Mouse (Mus musculus): Measurements from ENCODE around the gene Serpina3i. TPM values are rescaled to one million over a fixed set of nuclear protein-coding genes. Genes with fewer than 3 reads are reported as not detected.
"Not testable (repeated sequence)": the region's sequence is repeated elsewhere in the genome, so short reads cannot be mapped to it uniquely, and the experiment has no call there.

The Serpina3i gene
- polyA plus RNA-seq, 1 experiment from 2014 or later: 0.22 TPM

- not testable (repeated sequence) for ATAC-seq (ENCODE audit: low FRiP score, low TSS enrichment); H3K4me3 ChIP-seq (ENCODE audit: low read length); H3K36me3 ChIP-seq (ENCODE audit: control insufficient read depth, insufficient read depth, low read length); H3K27me3 ChIP-seq (ENCODE audit: control insufficient read depth, insufficient read depth, low read length); H3K4me2 ChIP-seq (replicated peaks; ENCODE audit: low read depth, low read length); H3K9me3 ChIP-seq (ENCODE audit: control insufficient read depth, low read length); H3K9ac ChIP-seq (ENCODE audit: low read depth, low read length); H3K27ac ChIP-seq (ENCODE audit: low read depth, low read length); H3K4me1 ChIP-seq (ENCODE audit: control insufficient read depth, insufficient read depth, low read length)
- 80% methylated on average over 1 of the region's 1 CpGs for WGBS
Measured at GRCm38 (mm10) chr12:104238048-104238447, 24.9 kb upstream of the Serpina3i start.

GRCm38 (mm10) chr12:104243307-104243706 lies 19.6 kb upstream of the Serpina3i start:
- Histone ChIP-seq H3K27ac (ENCODE audit: low read depth, low read length) (no peak overlapping the region), H3K4me1 (ENCODE audit: control insufficient read depth, insufficient read depth, low read length) (no peaks in the 10 kb centered on the region), H3K9me3 (ENCODE audit: control insufficient read depth, low read length) (no peaks in the 10 kb centered on the region), H3K36me3 (ENCODE audit: control insufficient read depth, insufficient read depth, low read length) (no peaks in the 10 kb centered on the region), H3K4me2 (replicated peaks; ENCODE audit: low read depth, low read length) (no peak overlapping the region), H3K27me3 (ENCODE audit: control insufficient read depth, insufficient read depth, low read length) (no peaks in the 10 kb centered on the region), H3K4me3 (ENCODE audit: low read length) (no peak overlapping the region), H3K9ac (ENCODE audit: low read depth, low read length) (no peak overlapping the region)
- no peak for ATAC-seq (ENCODE audit: low FRiP score, low TSS enrichment)

- 77% methylated on average over 1 of the region's 1 CpGs for WGBS
- no peaks in the 10 kb centered on the region for H3K36me3 ChIP-seq (ENCODE audit: control insufficient read depth, insufficient read depth, low read length)
- H3K4me2 ChIP-seq (replicated peaks; ENCODE audit: low read depth, low read length): no peak overlapping the region
- H3K4me3 ChIP-seq (ENCODE audit: low read length): no peak overlapping the region
- H3K9me3 ChIP-seq (ENCODE audit: control insufficient read depth, low read length): no peaks in the 10 kb centered on the region
- no peak overlapping the region for H3K27ac ChIP-seq (ENCODE audit: low read depth, low read length)
- H3K4me1 ChIP-seq (ENCODE audit: control insufficient read depth, insufficient read depth, low read length): no peaks in the 10 kb centered on the region
- H3K27me3 ChIP-seq (ENCODE audit: control insufficient read depth, insufficient read depth, low read length): no peaks in the 10 kb centered on the region
- no peak for ATAC-seq (ENCODE audit: low FRiP score, low TSS enrichment)
- no peak overlapping the region for H3K9ac ChIP-seq (ENCODE audit: low read depth, low read length)
Measured at GRCm38 (mm10) chr12:104245092-104245491, 17.8 kb upstream of the Serpina3i start.

GRCm38 (mm10) chr12:104245595-104245994 lies 17.3 kb upstream of the Serpina3i start:
- Histone ChIP-seq H3K4me1 (ENCODE audit: control insufficient read depth, insufficient read depth, low read length) (no peaks in the 10 kb centered on the region), H3K4me3 (ENCODE audit: low read length) (no peak overlapping the region), H3K4me2 (replicated peaks; ENCODE audit: low read depth, low read length) (no peak overlapping the region), H3K9me3 (ENCODE audit: control insufficient read depth, low read length) (no peaks in the 10 kb centered on the region), H3K27me3 (ENCODE audit: control insufficient read depth, insufficient read depth, low read length) (no peaks in the 10 kb centered on the region), H3K36me3 (ENCODE audit: control insufficient read depth, insufficient read depth, low read length) (no peaks in the 10 kb centered on the region), H3K9ac (ENCODE audit: low read depth, low read length) (no peak overlapping the region), H3K27ac (ENCODE audit: low read depth, low read length) (no peak overlapping the region)
- no peak for ATAC-seq (ENCODE audit: low FRiP score, low TSS enrichment)
- WGBS: 68% methylated on average over 3 of the region's 3 CpGs

- H3K9ac ChIP-seq (ENCODE audit: low read depth, low read length): no peak overlapping the region
- no peak for ATAC-seq (ENCODE audit: low FRiP score, low TSS enrichment)
- no peaks in the 10 kb centered on the region for H3K9me3 ChIP-seq (ENCODE audit: control insufficient read depth, low read length)
- no peak overlapping the region for H3K4me2 ChIP-seq (replicated peaks; ENCODE audit: low read depth, low read length)
- no peak overlapping the region for H3K27ac ChIP-seq (ENCODE audit: low read depth, low read length)
- H3K36me3 ChIP-seq (ENCODE audit: control insufficient read depth, insufficient read depth, low read length): no peaks in the 10 kb centered on the region
- H3K4me3 ChIP-seq (ENCODE audit: low read length): no peak overlapping the region
- H3K4me1 ChIP-seq (ENCODE audit: control insufficient read depth, insufficient read depth, low read length): no peaks in the 10 kb centered on the region
- no peaks in the 10 kb centered on the region for H3K27me3 ChIP-seq (ENCODE audit: control insufficient read depth, insufficient read depth, low read length)
Measured at GRCm38 (mm10) chr12:104247553-104248002, 15.3 kb upstream of the Serpina3i start.

- Histone ChIP-seq H3K9ac (ENCODE audit: low read depth, low read length) (no peak overlapping the region), H3K4me3 (ENCODE audit: low read length) (no peak overlapping the region), H3K36me3 (ENCODE audit: control insufficient read depth, insufficient read depth, low read length) (no peaks in the 10 kb centered on the region), H3K4me1 (ENCODE audit: control insufficient read depth, insufficient read depth, low read length) (no peaks in the 10 kb centered on the region), H3K27me3 (ENCODE audit: control insufficient read depth, insufficient read depth, low read length) (no peaks in the 10 kb centered on the region), H3K4me2 (replicated peaks; ENCODE audit: low read depth, low read length) (no peak overlapping the region), H3K9me3 (ENCODE audit: control insufficient read depth, low read length) (no peaks in the 10 kb centered on the region), H3K27ac (ENCODE audit: low read depth, low read length) (no peak overlapping the region)
- WGBS: 64% methylated on average over 3 of the region's 3 CpGs
- no peak for ATAC-seq (ENCODE audit: low FRiP score, low TSS enrichment)
Measured at GRCm38 (mm10) chr12:104248231-104248630, 14.7 kb upstream of the Serpina3i start.

GRCm38 (mm10) chr12:104261041-104261440 lies 1.9 kb upstream of the Serpina3i start:
- H3K27me3 ChIP-seq (ENCODE audit: control insufficient read depth, insufficient read depth, low read length): no peaks in the 10 kb centered on the region
- no peak overlapping the region for H3K4me2 ChIP-seq (replicated peaks; ENCODE audit: low read depth, low read length)
- no peak overlapping the region for H3K9ac ChIP-seq (ENCODE audit: low read depth, low read length)
- H3K4me3 ChIP-seq (ENCODE audit: low read length): no peak overlapping the region
- H3K36me3 ChIP-seq (ENCODE audit: control insufficient read depth, insufficient read depth, low read length): no peaks in the 10 kb centered on the region
- 12% methylated on average over 3 of the region's 3 CpGs for WGBS
- H3K4me1 ChIP-seq (ENCODE audit: control insufficient read depth, insufficient read depth, low read length): no peaks in the 10 kb centered on the region
- H3K27ac ChIP-seq (ENCODE audit: low read depth, low read length): no peak overlapping the region
- ATAC-seq (ENCODE audit: low FRiP score, low TSS enrichment): peak; percentile 88
- H3K9me3 ChIP-seq (ENCODE audit: control insufficient read depth, low read length): no peaks in the 10 kb centered on the region

GRCm38 (mm10) chr12:104266374-104266773 lies 3.5 kb downstream of the Serpina3i start:
- Histone ChIP-seq H3K9ac (ENCODE audit: low read depth, low read length) (no peak overlapping the region), H3K9me3 (ENCODE audit: control insufficient read depth, low read length) (no peaks in the 10 kb centered on the region), H3K4me3 (ENCODE audit: low read length) (no peak overlapping the region), H3K27ac (ENCODE audit: low read depth, low read length) (no peak overlapping the region), H3K4me2 (replicated peaks; ENCODE audit: low read depth, low read length) (no peak overlapping the region), H3K4me1 (ENCODE audit: control insufficient read depth, insufficient read depth, low read length) (no peaks in the 10 kb centered on the region), H3K36me3 (ENCODE audit: control insufficient read depth, insufficient read depth, low read length) (no peaks in the 10 kb centered on the region), H3K27me3 (ENCODE audit: control insufficient read depth, insufficient read depth, low read length) (no peaks in the 10 kb centered on the region)
- WGBS: 83% methylated on average over 3 of the region's 3 CpGs
- no peak for ATAC-seq (ENCODE audit: low FRiP score, low TSS enrichment)

GRCm38 (mm10) chr12:104278216-104279055 lies 15.5 kb downstream of the Serpina3i start:
- Histone ChIP-seq H3K36me3 (ENCODE audit: control insufficient read depth, insufficient read depth, low read length) (no peaks in the 10 kb centered on the region), H3K9me3 (ENCODE audit: control insufficient read depth, low read length) (no peaks in the 10 kb centered on the region), H3K27me3 (ENCODE audit: control insufficient read depth, insufficient read depth, low read length) (no peaks in the 10 kb centered on the region), H3K4me2 (replicated peaks; ENCODE audit: low read depth, low read length) (no peak overlapping the region), H3K4me1 (ENCODE audit: control insufficient read depth, insufficient read depth, low read length) (no peaks in the 10 kb centered on the region), H3K9ac (ENCODE audit: low read depth, low read length) (no peak overlapping the region), H3K27ac (ENCODE audit: low read depth, low read length) (no peak overlapping the region), H3K4me3 (ENCODE audit: low read length) (no peak overlapping the region)
- 88% methylated on average over 18 of the region's 18 CpGs for WGBS
- ATAC-seq (ENCODE audit: low FRiP score, low TSS enrichment): no peak
